Mouse (Mus musculus): ENCODE measurements around the gene Gpr156. TPM values are rescaled to one million over a fixed set of nuclear protein-coding genes. Genes with fewer than 3 reads are reported as not detected.
"Not testable (repeated sequence)": the region's sequence is repeated elsewhere in the genome, so short reads cannot be mapped to it uniquely, and the experiment has no call there.

Gpr156 gene
- total RNA-seq, 1 experiment from 2014 or later, result 0.26 TPM

- DNase-seq, result no peak
Observed at GRCm38 (mm10) chr16:37956751-37957150, 40.5 kb downstream of the Gpr156 start.

- DNase-seq, result not testable (repeated sequence)
Observed at GRCm38 (mm10) chr16:37962696-37963095, 46.4 kb downstream of the Gpr156 start.

- peak; percentile 46 for DNase-seq
Observed at GRCm38 (mm10) chr16:37963331-37964281, 47.3 kb downstream of the Gpr156 start.

GRCm38 (mm10) chr16:37964380-37965070, 48.2 kb downstream of the Gpr156 start:
- DNase-seq, result peak; percentile 74

- no peak for DNase-seq
Observed at GRCm38 (mm10) chr16:37966871-37967270, 50.6 kb downstream of the Gpr156 start.

GRCm38 (mm10) chr16:37967415-37967814, 51.1 kb downstream of the Gpr156 start:
- no peak for DNase-seq

- DNase-seq, result peak; percentile 33
Observed at GRCm38 (mm10) chr16:37971522-37971921, 55.2 kb downstream of the Gpr156 start.

GRCm38 (mm10) chr16:37972357-37972756, 56.1 kb downstream of the Gpr156 start:
- no peak for DNase-seq

- DNase-seq, result not testable (repeated sequence)
Observed at GRCm38 (mm10) chr16:37973239-37973638, 56.9 kb downstream of the Gpr156 start.

- no peak for DNase-seq
Observed at GRCm38 (mm10) chr16:37973855-37974519, 57.7 kb downstream of the Gpr156 start.

- peak; percentile 34 for DNase-seq
Observed at GRCm38 (mm10) chr16:37974520-37975340, 58.4 kb downstream of the Gpr156 start.

- no peak for DNase-seq
Observed at GRCm38 (mm10) chr16:37981907-37982306, 65.6 kb downstream of the Gpr156 start.

GRCm38 (mm10) chr16:37988211-37988865, 72.0 kb downstream of the Gpr156 start:
- no peak for DNase-seq

GRCm38 (mm10) chr16:37989796-37990195, 73.5 kb downstream of the Gpr156 start:
- DNase-seq, result no peak

- DNase-seq, result peak; percentile 20
Observed at GRCm38 (mm10) chr16:37990553-37991344, 74.5 kb downstream of the Gpr156 start.

- DNase-seq, result no peak
Observed at GRCm38 (mm10) chr16:37992806-37993205, 76.5 kb downstream of the Gpr156 start.

- DNase-seq, result peak; percentile 86
Observed at GRCm38 (mm10) chr16:37994647-37995046, 78.4 kb downstream of the Gpr156 start.

GRCm38 (mm10) chr16:37997771-37998170, 81.5 kb downstream of the Gpr156 start:
- no peak for DNase-seq

GRCm38 (mm10) chr16:37999762-38000161, 83.5 kb downstream of the Gpr156 start:
- no peak for DNase-seq

- no peak for DNase-seq
Observed at GRCm38 (mm10) chr16:38000178-38000577, 83.9 kb downstream of the Gpr156 start.
